Mouse (Mus musculus): ENCODE measurements around the gene Mdfi.

Mdfi gene

DNA sequence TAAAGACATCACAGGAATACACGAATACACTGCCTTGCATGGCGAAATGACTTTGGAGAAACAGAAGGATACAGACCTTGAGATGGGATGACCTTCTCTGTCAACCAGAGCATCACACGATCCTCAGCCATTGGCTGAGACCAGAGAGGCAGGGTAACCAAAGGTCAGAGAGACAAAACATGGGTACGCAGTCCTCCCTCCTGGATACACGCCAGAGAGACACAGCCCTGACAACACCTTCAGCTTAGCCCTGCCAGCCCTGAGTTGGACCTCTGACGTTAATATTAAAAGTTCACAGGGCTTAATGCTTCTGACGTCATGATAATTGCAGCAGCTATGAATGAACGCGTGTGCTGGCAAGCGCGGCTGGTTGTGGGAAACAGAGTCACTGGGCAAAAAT lies 11.1 kb upstream of the Mdfi start:
- DNase-seq: no peak

DNA sequence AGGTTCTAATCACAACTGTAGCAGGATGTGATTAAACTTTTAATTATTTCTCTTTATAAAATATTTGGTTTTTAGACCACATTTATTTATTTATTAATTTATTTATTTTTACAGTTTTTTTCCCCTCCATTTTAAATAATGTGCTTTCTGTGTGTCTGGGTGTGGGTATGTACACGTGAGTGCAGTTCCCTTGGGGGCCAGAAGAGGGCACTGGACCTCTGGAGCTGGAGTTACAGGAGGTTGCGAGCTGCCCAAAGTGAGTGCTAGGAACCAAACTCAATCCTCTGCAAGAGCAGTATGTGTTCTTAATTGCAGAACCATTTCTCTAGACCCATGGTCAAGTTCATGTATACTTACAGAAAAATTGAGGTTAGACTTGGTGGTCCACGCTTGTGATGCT lies 9.0 kb upstream of the Mdfi start:
- no peak for DNase-seq

DNA sequence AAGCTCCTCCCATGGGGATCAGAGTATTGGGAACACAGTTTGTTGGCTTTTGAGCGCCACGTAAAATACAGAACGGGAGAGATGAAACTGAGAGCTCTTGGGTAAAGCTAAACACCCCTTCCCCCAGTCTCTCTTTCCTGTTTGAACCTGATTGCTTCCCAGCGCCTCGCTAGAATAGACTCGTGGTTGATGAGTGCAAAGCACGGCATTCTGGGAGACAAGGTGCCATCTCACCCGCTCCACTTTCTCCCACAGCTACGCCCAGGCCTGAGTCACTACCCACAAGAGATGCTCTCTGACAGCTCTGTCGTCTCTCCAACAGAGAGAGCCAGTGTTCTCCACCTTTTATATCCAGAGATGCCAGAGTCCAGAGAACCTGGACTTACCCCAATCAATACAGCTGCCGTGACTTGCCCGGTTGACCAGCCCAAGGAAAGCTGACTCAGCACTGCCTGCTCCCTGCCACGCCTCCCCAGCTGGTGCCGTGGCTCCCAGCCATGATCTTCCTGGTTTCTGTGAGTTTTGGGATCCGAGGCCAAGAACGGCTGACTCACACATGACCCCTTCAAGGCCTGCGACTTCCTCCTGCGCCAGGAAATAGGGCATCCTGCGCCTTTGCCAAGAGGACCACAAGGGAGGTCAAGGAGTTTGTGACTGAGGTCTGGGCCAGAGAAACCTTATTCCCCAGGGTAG lies 7.6 kb upstream of the Mdfi start:
- DNase-seq: peak; percentile 30

DNA sequence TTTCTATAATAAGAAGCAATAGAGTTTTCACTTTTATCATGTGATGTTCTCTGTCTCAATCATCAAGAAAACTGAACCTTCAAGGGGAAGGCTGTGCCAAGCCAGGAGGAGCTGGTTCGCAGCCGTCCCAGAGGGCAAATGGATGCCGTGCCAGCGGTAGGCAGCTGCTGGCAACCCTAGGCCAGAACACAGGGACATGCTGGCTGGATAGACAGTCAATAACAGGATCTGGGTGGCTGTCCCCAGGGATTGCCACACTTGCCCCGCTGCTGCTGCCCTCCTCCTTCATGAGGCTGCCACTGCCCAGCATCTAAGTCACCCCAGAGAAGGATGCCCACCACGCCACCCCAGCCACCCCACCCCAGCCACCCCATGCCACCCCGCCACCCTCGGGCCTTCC lies 7.0 kb upstream of the Mdfi start:
- DNase-seq: no peak

DNA sequence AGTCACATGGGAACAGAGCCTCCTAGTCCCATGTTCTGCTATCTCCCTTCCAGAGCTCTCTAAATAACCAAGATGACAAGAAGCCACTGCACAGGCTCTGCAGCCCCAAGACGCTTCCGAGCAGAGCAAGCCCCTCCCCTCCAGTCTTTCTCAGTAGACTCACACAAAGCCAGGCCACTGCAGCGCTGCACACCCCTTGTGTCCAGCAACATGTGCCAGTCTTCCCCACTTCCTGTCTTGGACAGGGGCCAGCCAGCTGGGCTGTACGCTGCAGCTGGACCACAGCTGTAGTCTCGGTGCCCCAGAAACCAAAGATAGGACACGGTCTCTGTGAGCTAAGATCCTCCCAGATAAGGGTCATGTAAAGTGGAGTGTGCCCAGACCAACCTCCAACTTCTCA lies 3.3 kb upstream of the Mdfi start:
- DNase-seq: no peak

DNA sequence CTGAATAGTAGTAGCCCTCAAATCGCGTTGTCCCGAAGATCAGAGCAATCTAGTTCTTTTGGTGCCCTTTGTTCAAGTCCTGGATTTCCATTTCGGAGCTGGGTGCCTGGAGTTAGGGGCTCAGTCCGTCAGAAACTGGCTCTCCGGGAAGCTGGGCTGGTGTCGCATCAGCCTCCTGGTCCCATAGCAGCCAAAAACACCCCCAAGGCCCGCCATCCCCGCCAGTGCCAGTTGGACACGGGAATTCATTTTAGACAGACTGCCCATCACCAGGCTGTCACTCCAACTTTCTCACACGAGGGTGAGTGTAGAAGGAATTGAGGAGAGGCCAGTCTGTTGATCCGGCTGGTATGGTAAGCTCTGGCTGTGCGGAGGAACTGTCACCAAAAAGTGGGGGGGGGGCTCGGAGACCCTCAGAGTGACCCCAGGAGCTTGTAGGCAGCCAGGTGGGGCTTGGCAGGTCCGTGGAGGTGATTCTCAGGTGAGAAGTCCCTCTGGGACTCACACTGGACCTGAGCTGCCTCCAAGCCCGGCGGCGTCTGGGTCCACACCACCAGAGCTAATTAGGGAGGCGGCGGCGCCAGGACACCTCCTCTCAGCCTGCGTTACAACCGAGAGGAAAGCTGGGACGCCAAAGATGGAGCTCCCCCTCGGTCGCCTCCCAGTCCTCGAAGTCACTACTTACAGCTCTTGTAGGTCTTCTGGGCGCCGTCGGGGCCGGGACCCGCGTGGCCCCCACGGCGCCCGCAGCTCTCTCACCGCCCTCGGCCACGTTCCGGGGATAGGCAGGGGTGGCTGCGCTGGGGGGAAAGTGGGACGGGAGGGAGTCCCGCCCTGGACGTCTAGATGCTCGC lies 636 bp downstream of the Mdfi start:
- DNase-seq: no peak

DNA sequence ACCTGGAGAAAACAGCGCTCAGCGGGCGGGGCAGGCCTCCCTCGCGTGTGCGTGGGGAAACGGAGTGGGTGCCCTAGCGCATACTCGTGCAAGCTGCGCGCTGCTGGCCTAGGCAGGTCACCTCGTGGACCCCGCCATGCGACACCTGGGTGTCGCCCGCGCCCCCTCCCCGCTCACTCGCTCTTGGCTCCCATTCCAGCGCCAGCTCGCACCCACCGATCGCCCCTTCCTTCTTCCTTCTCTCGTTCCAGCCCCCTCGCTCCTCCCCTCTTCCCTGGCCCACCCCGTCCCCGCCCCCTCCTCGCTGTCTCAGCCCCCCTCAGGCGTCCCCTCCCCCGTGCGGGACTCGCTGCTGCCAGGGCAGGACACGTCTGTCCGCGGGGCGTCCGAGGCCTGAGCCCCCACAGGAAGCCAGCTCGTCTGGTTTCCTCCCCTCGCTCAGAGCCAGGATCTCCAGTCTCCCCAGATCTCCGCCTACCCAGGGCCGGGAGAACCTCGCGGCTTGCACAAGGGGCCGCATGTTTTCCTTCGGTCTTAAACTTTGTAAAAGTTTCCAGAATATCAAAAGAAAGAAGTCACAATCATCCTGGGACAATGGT lies 1.4 kb downstream of the Mdfi start:
- DNase-seq: no peak

DNA sequence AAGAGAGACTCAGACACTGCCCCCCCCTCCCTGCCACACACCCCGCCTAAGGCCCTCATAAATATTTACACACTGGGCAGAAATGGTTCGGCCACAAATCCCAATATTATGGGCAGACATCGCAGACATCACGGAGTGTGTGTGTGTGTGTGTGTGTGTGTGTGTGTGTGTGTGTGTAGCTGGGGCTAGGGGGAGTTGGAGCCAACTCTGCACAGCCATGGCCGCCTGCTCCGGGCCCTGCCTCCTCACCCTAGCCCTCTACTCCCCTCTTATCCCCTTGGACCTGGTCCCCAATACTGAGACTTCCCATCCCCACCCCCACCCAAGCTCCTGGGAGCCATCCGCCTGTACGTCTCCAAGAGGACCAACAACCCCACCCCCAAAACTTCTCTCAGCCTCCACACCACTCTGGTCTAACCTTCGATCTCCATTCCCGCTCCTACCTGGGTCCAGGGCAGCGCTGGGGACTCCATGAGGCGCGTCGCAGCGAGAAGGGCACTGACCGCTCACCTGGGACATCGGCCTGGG lies 1.9 kb downstream of the Mdfi start:
- no peak for DNase-seq

DNA sequence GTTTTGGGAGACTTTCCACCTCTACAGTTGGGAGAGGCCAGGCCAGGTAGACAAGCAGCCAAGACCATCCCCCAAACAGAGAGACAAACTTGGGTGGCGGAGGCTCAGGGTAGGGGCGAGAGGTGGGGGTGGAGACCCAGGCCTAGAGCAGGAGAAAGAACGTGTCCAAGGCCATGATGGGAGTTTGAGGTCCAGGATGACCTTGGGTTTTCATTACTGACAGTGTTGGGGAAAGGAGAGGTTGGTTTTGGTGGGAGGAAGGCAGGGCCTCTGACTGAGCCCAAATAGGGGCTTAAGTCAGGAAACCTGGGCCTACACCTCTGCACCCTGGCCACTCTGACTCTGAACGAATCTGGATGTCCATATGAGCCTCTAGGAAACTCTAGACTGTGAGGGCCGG lies 2.7 kb downstream of the Mdfi start:
- no peak for DNase-seq

DNA sequence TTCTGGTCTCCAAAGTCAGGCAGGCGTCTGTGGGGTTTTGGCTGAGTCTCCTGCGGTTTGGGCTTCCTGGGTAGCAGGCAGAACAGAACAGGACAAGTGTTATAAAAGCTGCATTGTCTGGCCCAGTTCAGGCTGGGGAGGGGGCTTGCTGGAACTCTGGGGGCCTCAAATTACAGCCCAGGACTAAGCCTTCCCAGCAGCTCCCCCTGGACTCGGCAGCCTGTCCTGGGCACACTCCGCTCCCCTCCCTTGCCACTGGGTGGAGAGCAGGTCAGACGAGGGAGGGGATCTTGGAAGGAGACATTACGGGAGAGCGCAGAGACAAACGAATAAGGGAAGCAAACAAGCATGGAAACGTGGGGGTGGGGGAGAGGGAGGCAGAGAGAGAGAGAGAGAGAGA lies 3.3 kb downstream of the Mdfi start:
- no peak for DNase-seq

DNA sequence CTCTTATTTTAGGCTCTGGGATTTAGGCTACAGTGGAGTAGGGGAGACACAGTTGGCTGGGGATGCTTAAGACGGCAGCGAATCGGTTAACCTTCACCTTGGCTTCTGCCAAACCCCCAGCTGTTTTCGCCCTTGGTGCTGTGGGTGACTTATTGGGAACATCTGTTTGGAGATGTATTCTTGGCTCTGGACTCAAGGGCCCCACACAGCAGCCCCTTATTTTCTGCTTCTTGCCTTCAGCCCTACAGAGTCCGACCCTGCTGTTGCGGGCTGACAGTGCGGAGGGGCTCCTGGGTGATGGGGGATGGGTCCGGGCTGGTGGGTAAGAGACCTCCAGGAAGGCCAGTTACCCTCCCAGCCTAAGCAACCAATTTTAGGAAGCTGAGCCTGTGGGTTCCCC lies 13.2 kb downstream of the Mdfi start:
- DNase-seq: no peak

DNA sequence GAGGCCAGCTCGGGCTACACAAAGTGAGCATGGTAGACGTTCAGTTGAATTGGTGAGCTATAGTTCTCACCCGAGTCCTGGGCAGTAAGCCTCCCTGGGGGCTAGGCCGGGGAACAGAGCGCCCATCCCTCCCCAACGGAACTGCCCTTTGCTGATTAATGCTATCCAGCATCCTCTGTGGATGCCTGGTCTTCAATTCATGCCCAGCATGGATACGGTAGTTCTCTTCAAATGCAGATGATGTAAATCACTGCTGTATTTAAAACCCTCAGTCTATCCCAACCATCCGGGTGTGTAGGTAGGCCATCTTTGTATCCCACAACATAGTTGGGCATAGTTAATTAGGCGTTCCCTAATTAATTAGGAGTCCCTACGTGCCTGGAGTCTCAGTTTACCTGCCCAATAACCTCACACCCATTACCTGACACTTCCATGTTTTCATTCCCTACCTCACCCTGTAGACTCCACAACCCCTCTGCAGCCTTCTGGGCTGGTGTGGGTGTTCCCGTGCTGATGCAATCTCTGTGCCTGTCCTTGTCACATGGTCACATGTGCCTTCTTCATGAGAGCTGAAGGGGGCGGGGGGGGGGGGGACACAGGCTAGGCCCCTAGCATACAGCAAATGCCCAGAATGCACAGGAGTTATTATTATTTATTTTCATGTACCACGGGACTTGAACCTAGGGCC lies 16.3 kb downstream of the Mdfi start:
- DNase-seq: no peak

DNA sequence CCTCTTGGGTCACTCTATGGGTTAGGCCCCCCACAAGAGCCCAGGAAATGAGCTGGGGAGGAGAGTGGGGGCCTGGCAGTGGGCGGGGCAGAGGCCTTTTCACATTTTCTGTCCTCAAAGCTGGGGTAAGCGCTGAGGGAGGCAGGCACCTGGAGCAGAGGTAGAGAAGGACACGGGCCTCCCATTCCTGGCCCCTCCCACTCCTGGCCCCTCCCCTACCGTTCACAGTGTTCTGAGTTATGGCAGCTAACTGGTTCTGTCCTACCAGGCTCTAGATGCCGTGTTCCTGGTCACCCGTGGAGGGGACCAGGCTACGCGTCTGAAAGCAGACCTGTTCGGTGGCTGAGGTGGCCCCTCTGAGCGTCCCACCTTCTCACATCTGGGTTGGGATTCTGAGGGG lies 19.0 kb downstream of the Mdfi start:
- no peak for DNase-seq

DNA sequence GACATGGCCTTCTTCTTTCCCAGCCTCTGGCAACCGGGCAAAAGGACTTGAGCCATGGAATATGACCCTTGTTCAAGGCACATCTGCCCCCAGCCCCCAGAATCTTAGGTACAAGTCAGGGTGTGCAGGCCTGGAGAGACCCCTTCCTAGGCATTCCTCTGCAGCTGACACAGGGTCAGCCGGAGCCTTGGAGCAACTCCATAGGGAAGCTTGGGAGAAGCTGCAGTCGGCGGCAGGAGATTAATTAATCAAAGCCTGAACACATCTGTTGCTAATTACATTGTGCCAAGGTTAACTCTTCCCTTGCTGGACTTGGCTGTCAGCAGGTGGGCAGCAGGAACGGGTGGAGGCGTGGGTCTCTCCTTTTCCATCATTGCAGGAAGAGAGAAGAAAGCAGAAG lies 20.0 kb downstream of the Mdfi start:
- DNase-seq: no peak

DNA sequence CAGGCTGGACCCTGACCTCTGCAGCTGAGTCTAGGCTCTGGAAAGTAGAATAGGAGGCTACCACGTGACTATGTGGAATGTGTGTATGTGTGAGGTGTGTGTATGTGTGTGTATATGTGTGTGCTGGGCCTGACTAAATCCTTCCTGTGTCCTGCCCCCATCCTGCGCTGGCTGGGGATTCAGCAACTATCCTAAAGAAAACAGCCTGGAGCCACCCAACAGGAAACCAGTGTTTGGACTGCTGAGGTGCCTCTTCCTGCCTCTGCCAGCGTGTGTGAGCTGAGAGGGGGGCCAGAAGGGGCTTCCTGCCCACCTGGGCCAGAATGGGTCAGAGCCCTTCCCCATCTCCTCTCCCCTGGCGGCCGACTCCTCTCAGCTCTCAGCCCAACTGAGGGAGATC lies 20.9 kb downstream of the Mdfi start:
- DNase-seq: no peak

DNA sequence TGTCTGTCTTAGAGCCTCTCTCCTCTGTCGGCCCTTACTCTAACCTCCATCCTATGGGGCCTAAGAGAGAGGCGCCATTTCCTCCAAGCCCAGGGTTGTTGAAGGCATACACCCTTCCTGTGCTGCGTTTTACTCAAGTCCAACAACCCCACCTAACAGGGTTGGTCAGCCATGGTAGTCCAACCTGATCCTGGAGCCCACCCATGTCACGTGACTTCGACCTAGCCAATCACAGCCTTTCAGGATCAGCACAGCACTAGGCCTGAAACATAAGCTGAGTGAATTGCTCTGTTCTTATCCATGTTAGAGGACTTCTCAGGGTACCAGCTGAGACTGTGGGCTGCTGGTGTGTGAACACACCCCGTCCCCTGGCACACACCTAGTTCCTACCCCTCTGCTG lies 22.3 kb downstream of the Mdfi start:
- DNase-seq: no peak

DNA sequence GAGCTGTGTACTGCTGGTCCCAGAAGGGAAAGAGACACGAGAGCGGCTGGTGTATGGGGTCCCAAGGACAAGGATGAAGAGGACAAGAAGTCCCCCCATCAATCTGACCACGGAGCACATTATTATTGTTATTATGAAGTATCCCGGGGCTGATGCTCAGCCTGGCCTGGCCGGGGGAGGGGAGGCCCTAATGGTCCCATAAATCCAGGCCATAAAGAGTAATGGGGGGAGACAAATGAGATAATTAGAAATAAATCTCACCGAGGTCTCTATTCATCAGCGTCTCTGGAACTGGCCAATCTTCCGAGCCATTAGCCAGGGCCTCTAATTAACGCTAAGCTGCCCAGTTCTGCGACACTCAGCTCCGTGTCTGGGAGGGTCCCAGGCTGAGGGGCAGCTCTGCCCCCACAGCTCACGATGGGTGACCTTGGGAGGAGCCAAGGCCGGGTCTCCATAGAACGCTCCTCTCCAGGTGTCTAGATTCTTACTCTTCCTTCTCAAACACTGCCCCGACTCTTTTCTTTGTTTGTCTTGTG lies 23.2 kb downstream of the Mdfi start:
- no peak for DNase-seq

DNA sequence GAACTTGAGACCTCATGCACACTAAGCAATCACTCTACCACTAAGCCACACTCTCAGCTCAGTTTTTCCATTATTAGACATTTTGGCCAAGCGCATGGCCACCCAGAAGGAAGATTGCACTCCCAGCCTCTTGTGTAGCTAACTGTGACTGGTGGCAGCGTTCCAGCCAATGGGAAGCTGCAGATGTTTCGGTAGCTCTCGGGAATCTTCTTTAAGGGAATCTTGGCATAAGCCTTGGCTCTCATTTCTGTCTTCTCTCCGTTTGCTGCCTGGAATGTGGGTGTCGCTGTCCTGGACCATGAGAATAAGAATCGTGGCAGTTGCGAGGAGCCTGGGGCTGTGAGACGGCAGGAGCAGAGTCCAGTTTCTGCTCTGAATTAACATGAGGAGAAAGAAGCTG lies 28.3 kb downstream of the Mdfi start:
- peak; percentile 27 for DNase-seq

DNA sequence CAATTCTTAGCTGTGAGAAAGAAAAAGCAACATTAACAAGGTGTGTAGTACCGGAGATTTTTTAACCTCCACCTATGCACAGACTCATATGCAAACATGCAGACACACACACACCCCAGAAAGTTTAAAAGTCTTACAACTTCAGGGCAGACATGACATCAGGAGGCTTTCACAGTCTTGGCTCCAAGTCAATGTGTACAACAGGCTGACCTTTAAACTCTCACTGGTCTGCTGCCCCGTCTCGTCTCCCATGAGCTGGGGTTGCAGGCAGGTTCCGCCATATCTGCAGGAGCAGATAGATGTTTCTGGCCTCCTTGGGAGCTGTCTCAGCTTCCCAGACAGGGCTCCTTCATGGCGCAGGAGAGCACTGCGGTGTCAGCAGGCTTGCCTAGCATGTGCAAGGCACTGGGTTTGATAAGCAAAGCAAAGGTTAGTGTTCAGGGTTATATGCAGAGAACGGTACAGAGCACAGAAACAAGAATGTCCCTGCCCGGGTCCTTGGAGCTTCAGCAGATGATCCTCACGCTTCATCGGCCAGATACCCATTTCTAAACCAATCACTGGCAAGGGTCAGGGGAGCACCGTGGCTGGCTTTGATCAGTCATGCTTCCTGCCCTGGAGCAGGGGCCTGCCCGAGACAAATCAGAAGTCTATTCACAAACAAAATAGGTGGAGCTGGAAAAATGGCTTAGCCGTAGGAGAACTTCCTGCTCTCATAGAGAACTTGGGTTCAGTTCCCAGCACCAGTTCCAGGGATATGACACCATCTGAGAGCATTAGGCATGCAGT lies 29.2 kb downstream of the Mdfi start:
- no peak for DNase-seq

DNA sequence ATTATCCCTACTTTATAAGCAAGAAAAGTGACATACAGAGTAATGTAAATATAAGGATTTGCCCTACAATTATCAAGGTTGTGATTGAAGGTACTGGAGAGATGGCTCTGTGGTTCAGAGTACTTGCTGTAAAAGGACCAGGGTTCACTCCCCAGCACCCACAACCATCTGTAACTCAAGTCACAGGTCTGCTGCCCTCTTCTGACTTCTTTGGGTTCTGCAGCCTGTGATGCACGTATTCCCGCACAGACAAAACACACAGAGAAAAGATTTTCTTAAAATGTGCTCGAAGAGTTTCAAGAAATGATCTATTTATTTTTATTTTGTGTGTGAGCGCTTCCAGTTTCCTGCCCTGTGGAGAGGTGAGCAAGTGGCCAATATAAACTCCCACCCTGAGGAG lies 30.8 kb downstream of the Mdfi start:
- DNase-seq: no peak

DNA sequence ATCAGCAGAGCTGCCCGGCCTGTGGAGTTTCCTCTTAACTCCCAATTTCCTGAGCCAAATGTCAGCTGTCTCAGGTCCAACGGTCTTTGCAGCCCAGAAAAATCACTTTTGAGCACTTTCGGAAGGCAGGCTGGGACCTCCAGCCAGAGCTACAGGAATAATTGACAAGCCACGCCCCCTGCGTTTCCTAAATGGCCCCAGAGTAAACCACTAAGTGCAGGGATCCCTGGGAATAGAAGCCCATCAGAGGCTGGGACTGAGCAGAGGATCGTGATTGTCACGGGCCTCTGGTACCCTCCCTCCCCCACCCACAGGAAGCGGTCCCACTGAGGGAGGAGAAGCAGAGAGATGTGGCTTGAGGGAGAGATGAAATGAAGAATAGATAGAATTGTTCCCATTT lies 31.7 kb downstream of the Mdfi start:
- DNase-seq: no peak

DNA sequence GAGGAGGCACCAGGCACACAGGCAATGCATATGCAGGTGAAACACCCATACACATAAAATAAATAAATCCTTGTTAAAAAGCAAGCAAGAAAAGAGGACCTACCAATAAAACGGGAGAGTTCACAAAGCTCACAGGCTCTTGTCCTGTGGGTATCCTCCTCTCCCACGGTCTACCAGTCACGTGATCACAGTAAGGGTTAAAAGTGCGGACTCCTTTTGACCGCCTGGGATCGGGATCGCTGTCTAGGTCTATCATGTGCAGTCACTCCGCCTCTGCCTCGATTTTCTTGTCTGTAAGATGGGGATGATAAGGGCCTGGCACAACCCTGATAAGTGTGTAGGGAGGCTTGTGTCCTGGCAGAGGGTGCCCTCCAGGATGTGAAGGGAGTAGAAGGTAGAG lies 37.1 kb downstream of the Mdfi start:
- no peak for DNase-seq
